Mouse (Mus musculus): ENCODE measurements around the gene Ttc28. TPM values are rescaled to one million over a fixed set of nuclear protein-coding genes. Genes with fewer than 3 reads are reported as not detected.

The Ttc28 gene
- total and polyA plus RNA-seq, 3 experiments, result 1.1 to 1.8 TPM; not detected in 1

- no peak for DNase-seq (ENCODE audit: low read depth, low spot score)
- no peak overlapping the region for H3K9ac ChIP-seq (ENCODE audit: control insufficient read depth, low read depth, low read length, poor library complexity, severe bottlenecking)
- H3K4me3 ChIP-seq (ENCODE audit: control insufficient read depth in 1 of 2, insufficient read depth in 1 of 2, low read depth in 2 of 2, low read length in 2 of 2), result no peak overlapping the region
- H3K79me2 ChIP-seq (ENCODE audit: control insufficient read depth, insufficient read depth, low read length, poor library complexity), result no peaks in the 10 kb centered on the region
- no peaks in the 10 kb centered on the region for H3K4me1 ChIP-seq (ENCODE audit: control insufficient read depth in 1 of 2, insufficient read depth in 2 of 2, low read length in 2 of 2)
- H3K36me3 ChIP-seq (ENCODE audit: control insufficient read depth in 1 of 2, insufficient read depth in 2 of 2, low read length in 2 of 2), result no peaks in the 10 kb centered on the region
- no peak for TF ChIP-seq TBP (IDR thresholded peaks at IDR 0.05; ENCODE audit: low read depth, low read length)
- no peak for TF ChIP-seq MAZ (IDR thresholded peaks at IDR 0.05; ENCODE audit: low read depth, low read length)
- no peak for TF ChIP-seq E2F4 (IDR thresholded peaks at IDR 0.05; ENCODE audit: borderline replicate concordance, low read depth, low read length)
- no peak for TF ChIP-seq JUND (IDR thresholded peaks at IDR 0.05; ENCODE audit: low read depth, low read length)
- TF ChIP-seq SIN3A (IDR thresholded peaks at IDR 0.05; ENCODE audit: low read length), result no peak
- no peak for TF ChIP-seq MYB (IDR thresholded peaks at IDR 0.05; ENCODE audit: low read depth, low read length)
- no peak for TF ChIP-seq MAX (IDR thresholded peaks at IDR 0.05; ENCODE audit: low read length)
- TF ChIP-seq NELFE (IDR thresholded peaks at IDR 0.05; ENCODE audit: low read depth, low read length), result no peak
- TF ChIP-seq CHD1 (IDR thresholded peaks at IDR 0.05; ENCODE audit: low read depth, low read length), result no peak
- no peak for TF ChIP-seq POLR2AphosphoS2 (IDR thresholded peaks at IDR 0.05; ENCODE audit: low read length)
- TF ChIP-seq KAT2A (conservative IDR thresholded peaks at IDR 0.05; ENCODE audit: low read depth, low read length), result no peak
- no peak for TF ChIP-seq MEF2A (IDR thresholded peaks at IDR 0.05; ENCODE audit: extremely low read depth, insufficient replicate concordance, low read depth, low read length, poor library complexity, severe bottlenecking)
- no peak for TF ChIP-seq UBTF (IDR thresholded peaks at IDR 0.05; ENCODE audit: borderline replicate concordance, insufficient read depth, low read depth, low read length)
- TF ChIP-seq POLR2AphosphoS5 (IDR thresholded peaks at IDR 0.05; ENCODE audit: borderline replicate concordance, low read depth, low read length), result no peak
- TF ChIP-seq USF1 (IDR thresholded peaks at IDR 0.05; ENCODE audit: low read depth, low read length), result no peak
- H3K9me3 ChIP-seq (replicated peaks; ENCODE audit: insufficient read depth, low read length), result no peaks in the 10 kb centered on the region
- no peak overlapping the region for H3K27ac ChIP-seq (ENCODE audit: control insufficient read depth, low read depth, low read length)
- H3K27me3 ChIP-seq (ENCODE audit: control insufficient read depth in 1 of 2, insufficient read depth in 2 of 2, low read length in 2 of 2), result no peaks in the 10 kb centered on the region; a peak in 1 of 4 replicates
These were observed 421.2 kb downstream of the Ttc28 start for GRCm38 (mm10) chr5:111300776-111301175.

DNA sequence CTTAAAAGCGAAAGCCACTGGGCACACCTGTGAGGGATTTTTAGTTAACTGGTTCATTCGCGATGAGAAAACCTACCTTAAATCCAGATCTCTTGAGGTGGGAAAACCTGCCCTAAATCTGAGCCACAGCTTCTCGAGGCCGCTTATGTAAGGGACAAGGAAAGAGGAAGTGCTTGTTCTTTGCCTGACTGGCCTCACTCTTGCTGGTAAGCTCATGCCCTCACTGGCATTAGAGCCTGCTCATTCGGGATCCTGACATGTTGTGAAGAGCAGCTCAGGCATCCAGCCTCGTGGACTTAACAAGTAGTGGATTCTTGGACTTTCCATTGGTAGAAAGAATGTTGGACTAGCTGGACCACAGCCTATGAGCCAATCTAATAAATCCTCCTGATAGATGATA lies 422.1 kb downstream of the Ttc28 start:
- Histone ChIP-seq H3K4me1 (ENCODE audit: control insufficient read depth in 1 of 2, insufficient read depth in 2 of 2, low read length in 2 of 2) (no peaks in the 10 kb centered on the region), H3K4me3 (ENCODE audit: control insufficient read depth in 1 of 2, insufficient read depth in 1 of 2, low read depth in 2 of 2, low read length in 2 of 2) (no peak overlapping the region), H3K9ac (ENCODE audit: control insufficient read depth, low read depth, low read length, poor library complexity, severe bottlenecking) (no peak overlapping the region), H3K27me3 (ENCODE audit: control insufficient read depth in 1 of 2, insufficient read depth in 2 of 2, low read length in 2 of 2) (no peaks in the 10 kb centered on the region), H3K9me3 (replicated peaks; ENCODE audit: insufficient read depth, low read length) (no peaks in the 10 kb centered on the region), H3K79me2 (ENCODE audit: control insufficient read depth, insufficient read depth, low read length, poor library complexity) (no peaks in the 10 kb centered on the region), H3K27ac (ENCODE audit: control insufficient read depth, low read depth, low read length) (no peak overlapping the region), H3K36me3 (ENCODE audit: control insufficient read depth in 1 of 2, insufficient read depth in 2 of 2, low read length in 2 of 2) (no peaks in the 10 kb centered on the region)
- TF ChIP-seq KAT2A (conservative IDR thresholded peaks at IDR 0.05; ENCODE audit: low read depth, low read length), result no peak
- peak; percentile 43 for DNase-seq (ENCODE audit: low read depth, low spot score)

DNA sequence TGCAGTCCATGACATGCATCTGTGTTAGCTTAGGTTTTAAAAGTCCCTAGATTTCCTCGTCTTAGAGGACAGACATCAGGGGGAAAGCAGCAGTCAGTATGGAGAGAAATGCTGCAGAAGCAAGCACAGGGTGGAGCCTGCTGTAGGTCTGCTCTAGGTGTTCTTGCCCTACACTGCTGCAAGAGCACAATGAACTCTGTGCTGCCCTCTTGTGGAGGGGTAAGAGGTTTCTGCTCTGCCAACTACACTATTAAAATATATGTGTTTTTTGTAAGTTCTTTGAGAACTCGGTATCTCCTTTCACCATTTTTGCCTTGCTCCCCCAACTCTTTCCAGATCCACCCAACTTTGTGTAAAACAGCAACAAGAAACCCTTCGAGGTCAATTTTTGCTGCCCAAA lies 425.1 kb downstream of the Ttc28 start:
- Histone ChIP-seq H3K79me2 (ENCODE audit: control insufficient read depth, insufficient read depth, low read length, poor library complexity) (no peaks in the 10 kb centered on the region), H3K27me3 (ENCODE audit: control insufficient read depth in 1 of 2, insufficient read depth in 2 of 2, low read length in 2 of 2) (no peaks in the 10 kb centered on the region; a peak in 1 of 4 replicates), H3K9me3 (replicated peaks; ENCODE audit: insufficient read depth, low read length) (no peaks in the 10 kb centered on the region), H3K36me3 (ENCODE audit: control insufficient read depth in 1 of 2, insufficient read depth in 2 of 2, low read length in 2 of 2) (no peaks in the 10 kb centered on the region), H3K9ac (ENCODE audit: control insufficient read depth, low read depth, low read length, poor library complexity, severe bottlenecking) (no peak overlapping the region), H3K4me1 (ENCODE audit: control insufficient read depth in 1 of 2, insufficient read depth in 2 of 2, low read length in 2 of 2) (no peaks in the 10 kb centered on the region), H3K27ac (ENCODE audit: control insufficient read depth, low read depth, low read length) (no peak overlapping the region), H3K4me3 (ENCODE audit: control insufficient read depth in 1 of 2, insufficient read depth in 1 of 2, low read depth in 2 of 2, low read length in 2 of 2) (no peak overlapping the region)
- 0 out of 6 replicates have a peak, but pooled peaks of 1 of the 3 experiments have one; percentile 16 for TF ChIP-seq CTCF (IDR thresholded peaks at IDR 0.05 in 2 of 3, conservative IDR thresholded peaks at IDR 0.05 in 1 of 3; ENCODE audit: control insufficient read depth in 1 of 3, insufficient read depth in 1 of 3, low read depth in 2 of 3, low read length in 3 of 3, poor library complexity in 1 of 3, severe bottlenecking in 1 of 3)
- TF ChIP-seq MYB (IDR thresholded peaks at IDR 0.05; ENCODE audit: low read depth, low read length), result no peak
- no peak for TF ChIP-seq POLR2AphosphoS5 (IDR thresholded peaks at IDR 0.05; ENCODE audit: borderline replicate concordance, low read depth, low read length)
- TF ChIP-seq USF1 (IDR thresholded peaks at IDR 0.05; ENCODE audit: low read depth, low read length), result no peak
- TF ChIP-seq TBP (IDR thresholded peaks at IDR 0.05; ENCODE audit: low read depth, low read length), result no peak
- no peak for TF ChIP-seq POLR2AphosphoS2 (IDR thresholded peaks at IDR 0.05; ENCODE audit: low read length)
- TF ChIP-seq NRF1 (IDR thresholded peaks at IDR 0.05; ENCODE audit: insufficient read depth, low read depth, low read length, poor library complexity, severe bottlenecking), result no peak
- DNase-seq (ENCODE audit: low read depth, low spot score), result no peak

Data from MEL (cell line).